Mouse (Mus musculus) yolk sac, embryonic 10.5 days (tissue): ENCODE measurements at regions not wholly inside any gene's neighbourhood (a gene's known extent, or its start where the extent isn't known, plus 50 kb on each side); places are given as distances from the start of the nearest gene placed in this dataset.

Experiments used
- DNase-seq: peaks from one replicate; pipeline ENCODE4 v3.0.0-alpha.2; 2017; ENCODE audit warnings: low spot score

DNA sequence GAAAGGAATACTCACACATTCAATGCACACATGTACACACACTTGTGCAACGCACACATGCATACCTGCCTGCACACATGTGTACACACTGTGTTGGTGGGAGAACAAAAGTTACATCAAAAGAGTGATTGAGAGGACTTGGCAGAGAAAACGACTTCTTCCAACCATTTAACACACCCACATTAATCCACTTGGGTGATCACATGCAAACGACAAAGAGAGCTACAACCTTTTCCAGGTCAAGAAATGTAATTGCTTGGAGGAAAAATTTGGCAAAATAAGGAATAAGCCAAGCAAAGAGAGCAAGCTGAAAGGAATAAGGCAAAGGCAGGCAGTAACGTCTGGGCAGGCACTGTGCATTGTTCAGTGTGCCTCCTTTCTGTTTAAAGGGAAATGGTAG is 67.3 kb downstream of the C1d start:
- DNase-seq = no peak

DNA sequence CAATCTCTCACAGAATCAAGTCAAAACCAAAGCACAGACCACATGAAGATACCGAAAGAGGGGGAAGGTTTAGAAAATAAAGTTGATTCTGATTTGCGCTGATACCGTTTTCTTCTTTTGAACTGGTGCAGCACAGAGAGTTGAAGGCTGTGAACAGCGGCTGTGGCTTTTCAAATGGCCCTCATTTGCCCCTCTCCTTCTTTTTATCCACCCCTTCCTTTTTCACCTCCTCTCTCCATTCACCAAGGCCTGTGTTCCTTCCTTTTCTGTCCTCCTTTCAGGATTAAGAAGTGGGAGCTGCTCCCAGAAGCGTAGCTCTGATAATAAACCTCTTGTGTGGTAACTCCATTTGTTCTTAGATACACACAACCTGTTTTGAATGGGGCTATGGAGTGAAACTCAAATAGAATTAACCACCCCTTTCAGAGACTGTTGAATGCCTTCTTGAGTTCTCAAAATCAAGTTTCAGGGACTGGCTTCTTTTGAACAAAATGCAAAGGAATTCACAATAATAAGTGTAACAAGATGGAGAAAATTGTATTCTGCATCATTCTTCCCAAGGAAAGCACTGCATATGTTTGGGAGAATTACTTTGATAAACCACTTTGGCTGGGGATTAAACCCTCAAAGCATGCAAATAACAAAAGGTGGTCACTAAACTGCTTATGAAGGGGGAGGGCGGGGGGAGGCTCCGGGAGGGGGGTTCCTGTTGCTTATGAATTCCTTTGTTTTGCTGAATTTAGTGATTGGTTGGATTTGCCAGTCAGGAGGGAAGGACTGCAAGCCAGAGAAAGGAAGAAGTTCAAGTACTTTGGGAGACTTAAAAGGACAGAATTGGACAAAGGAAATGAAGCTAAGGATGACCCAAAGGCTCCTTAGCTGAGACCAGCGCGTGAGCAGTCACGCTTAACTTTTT is 68.6 kb downstream of the C1d start:
- DNase-seq = no peak

DNA sequence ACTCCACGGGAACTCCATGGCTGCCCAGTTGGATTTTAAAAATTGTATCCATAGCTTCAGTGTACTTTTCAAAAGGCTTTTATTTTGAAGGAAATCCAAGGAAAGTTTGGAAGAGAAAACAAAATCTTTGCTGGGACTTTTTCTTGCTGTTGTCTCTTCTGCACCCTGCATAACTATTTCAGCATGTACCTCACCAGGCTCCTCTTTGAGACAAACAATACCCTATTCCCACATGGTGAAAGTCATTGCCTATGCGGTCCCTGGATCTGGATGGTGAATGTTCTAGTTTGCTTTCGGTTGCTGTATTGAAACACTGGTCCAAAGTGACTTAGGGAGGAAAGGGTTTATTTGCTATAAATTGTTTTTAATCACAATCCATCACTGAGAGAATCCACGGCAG is 69.3 kb downstream of the C1d start:
- DNase-seq = no peak

DNA sequence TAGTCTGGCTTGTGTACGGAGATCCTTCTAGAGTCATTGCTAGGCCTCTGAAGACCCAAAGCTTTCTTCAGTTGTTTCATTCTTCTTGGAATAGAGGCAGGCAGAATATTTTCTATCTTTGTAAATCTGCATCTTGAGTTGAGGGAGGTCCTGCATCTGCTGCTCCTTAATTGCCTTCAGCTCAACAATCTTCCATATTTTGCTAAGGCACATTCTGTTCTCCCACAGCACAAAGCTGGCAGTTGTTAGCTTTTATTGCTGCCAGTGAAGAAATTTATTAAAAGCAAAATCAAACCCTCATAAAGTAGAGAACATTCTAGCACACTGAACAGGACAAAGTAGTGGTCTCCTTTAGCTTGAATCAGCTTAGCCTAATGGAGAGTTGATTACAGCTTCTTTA is 94.1 kb downstream of the C1d start:
- no peak for DNase-seq

DNA sequence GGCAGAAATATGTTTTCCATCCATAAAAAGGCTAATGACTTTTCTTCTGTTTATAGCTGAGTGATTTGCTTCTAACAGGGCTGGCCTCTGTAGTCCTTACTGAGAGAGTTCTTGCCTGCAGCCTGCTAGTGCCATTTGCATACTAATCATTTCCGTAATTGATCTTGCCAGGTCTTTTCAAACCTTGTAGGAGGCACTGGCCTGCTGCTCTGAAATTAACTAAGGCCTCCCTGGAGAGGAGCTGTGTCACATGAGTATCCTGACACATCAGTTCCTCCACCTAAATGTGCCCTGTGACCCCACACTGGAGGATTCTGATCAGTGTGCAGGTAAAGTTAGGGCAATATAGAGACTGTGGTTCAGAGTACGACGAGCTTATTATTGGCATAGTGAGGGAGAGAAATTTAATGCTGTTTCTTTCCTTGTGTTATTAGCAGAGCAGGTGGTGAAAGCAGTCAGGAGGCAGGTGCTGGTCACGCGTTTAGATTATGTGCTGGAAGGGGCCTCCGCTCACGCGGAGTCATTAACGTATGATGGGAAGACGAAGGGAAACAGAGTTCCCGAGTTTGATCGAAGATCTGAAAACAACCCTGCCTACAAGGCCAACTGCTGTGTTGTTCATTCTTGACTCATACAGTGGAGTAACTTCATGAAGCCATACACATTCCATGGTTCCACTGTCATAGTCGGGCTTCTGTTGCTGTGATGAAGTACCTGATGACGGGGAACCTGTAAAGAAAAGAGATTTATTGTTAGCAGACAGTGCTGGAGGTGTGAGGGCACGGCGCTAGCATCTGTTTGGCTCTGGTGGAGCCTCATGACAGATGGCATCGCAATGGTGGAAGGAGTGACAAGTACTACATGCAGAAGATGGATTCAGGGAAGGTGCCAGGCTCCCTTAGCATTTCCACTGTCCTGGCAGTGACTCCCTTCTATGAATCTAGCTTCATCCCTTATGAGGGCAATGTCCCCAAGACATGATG is 95.1 kb downstream of the C1d start:
- no peak for DNase-seq

DNA sequence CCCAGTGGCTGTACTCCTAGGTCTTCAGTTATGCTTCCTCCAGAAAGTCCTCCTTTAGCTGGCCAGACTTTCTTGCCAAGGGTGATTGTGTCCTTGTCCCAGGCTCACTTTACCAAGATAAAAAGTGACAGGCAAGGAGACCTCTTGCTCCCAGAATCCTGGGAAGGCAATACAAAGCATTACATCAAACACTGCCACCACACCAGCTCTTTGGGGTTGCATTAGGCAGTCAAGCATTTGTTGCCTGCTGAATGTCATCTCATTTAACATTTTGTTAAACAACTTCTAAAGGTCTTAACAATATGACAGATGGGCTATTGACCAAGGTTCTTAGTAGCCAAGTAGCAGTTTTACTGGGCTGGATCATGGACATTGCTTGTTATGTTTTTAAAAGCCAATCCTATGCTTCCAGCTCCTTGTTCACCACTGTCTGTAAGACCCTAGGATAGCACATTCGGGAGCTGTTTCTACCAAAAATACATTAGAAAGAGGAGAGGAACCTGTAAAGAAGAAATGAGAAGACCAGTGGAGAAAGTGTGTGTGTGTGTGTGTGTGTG is 102.4 kb downstream of the C1d start:
- no peak for DNase-seq

DNA sequence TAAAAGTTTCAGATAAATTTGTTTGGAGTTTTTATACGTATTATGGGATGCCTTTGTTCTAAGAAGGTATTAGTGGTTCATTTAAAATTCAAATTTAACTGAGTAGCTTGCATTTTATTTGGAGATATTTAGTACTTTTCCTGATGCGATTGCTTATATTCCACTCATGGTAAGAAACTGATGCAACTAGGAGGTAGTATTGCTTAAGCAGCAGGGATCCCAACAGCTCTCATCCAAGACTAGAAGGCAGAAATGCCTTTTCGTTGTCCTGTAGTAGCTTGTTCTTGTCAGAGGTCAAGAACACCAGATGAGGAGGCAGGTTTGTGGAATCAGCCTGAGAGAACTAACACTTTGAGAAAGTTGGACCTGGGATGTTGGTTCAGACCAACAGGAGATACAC is 120.5 kb downstream of the C1d start:
- DNase-seq = no peak

DNA sequence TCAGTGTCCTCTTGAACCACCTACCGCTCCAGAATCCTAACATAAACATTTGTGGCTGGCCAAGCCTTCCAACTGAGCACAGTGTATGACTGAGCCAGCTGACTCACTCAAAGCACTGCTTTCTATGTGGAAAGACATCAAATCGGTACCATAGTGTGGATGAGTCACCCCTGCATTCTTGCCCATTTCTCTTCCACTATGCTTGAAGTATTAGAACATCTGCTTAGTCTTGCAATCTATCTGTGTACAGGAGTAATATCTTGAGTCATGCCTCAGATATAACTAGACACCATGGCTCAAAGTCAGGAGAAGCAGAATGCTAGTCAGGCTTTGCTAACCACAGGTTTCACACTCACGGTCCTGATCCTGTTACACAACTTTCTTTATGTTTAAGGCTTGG is 129.4 kb downstream of the C1d start:
- DNase-seq = no peak

DNA sequence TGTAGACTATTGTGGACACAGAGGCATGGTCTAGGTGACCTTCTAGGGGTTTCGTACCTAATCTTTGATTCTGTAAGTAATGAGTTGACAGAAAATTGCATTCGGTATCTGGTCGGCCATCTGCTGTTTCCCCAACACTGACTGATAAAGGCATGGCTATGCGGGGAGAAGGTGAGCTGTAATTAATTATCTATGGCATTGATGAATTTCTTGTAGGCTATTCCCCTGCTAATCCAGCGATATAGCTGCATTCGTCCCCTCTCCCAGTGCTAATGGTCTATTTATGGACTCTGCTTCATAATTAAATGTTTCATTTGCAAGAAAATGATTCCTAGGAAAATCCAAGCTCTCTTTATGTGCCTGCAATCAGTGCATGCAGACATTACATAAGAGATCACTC is 136.5 kb downstream of the C1d start:
- no peak for DNase-seq

DNA sequence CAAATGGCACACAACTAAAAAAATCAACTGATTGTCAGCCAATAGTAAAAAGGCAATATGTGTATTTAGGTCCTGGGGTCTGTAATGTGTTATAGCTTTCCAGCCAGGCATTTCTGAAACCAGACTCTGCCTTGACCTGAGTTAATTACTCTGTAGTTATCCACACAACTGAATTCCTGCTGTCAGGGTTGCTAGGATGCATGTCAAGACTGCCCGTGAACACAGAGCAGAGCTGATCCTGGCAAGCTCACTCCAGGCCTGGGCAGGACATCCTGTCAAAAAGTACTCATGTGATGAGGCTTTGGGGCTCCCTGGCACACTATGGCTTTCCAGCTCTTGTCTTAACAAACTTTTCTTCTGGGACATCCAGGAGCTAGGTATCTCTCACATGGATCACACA is 157.2 kb downstream of the C1d start:
- DNase-seq = peak; percentile 9

DNA sequence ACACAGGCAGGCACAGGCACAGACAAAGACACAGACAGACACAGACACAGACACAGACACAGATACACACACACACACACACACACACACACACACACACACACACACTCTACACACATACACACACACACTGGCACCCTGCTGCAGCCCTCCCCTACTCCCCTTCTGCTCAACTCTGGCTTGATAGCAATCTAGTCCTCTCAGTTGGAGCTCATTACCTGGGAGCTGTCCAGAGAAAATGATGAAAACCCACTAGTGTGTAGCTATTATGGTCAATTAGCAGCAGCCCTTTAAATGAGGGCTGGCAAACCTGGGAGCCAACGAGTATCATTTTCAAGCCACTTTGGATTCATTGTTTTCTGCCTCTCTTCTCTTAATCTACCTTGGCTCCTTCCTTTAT is 157.8 kb downstream of the C1d start:
- DNase-seq = no peak

DNA sequence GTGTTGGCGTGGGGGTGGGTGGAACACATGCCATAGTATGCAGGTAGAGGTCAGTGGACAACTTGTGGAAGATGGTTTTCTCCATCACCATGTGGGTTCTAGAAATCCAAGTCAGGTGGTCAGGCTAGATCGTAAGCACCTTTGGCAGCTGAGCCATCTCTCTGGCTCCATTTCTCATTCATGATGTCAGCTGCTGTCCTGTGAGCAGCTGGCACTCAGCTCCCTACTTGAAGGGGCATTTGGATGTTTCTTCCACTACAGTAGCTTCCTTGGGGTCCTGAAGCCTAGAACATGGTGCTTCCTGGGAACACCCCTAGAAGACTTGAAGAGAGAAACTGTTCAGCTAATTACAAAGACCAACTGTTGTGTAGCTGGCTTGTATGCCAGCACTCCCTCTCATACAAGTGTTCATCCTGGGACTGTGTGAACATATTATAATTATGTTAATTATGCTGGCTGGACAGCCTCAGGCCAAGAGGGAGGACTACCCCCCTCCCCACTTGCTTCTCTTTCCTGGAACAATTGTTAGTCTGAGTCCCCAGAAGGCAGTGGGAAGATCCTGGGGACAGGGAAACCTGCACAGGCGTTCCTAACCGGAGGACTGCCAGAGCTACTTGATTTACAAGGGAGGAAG is 160.4 kb downstream of the C1d start:
- no peak for DNase-seq

DNA sequence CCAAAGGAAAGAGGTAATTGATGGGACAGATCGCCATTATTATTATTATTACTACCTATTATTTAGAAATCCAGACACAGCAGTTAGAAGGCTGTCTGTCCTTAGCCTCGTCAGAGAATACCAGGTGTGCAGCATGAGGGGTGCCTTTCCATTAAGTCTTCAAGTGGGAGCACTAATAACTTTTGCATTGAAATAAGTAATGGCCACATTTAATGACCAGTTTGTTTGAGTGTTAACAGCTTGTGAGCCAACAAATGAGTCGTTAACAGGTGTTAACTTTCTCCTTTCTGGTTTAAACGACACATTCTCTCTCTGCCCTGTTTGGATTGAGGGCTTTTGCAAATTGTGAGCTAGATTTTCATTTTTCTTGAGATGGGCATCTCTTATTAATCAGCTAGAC is 184.8 kb downstream of the C1d start:
- DNase-seq = no peak

DNA sequence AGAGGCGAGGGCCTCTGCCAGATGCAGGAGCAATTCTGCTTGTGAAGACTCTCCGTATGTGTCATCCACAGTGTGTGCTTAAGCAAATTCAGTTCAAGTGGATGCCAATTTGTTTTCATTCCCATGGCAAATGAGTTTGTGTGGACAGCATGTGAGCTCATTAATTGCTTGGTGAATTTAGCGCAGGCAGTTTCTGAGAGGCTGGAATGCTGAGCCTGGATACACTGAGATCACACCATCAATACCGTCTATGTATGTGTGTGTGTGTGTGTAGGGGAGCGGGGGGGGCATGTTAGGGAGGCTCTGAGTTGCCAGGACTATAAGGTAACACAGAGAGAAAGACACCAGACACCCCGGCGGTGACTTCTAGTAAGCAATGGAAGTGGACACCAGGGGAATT is 191.9 kb downstream of the C1d start:
- no peak for DNase-seq

DNA sequence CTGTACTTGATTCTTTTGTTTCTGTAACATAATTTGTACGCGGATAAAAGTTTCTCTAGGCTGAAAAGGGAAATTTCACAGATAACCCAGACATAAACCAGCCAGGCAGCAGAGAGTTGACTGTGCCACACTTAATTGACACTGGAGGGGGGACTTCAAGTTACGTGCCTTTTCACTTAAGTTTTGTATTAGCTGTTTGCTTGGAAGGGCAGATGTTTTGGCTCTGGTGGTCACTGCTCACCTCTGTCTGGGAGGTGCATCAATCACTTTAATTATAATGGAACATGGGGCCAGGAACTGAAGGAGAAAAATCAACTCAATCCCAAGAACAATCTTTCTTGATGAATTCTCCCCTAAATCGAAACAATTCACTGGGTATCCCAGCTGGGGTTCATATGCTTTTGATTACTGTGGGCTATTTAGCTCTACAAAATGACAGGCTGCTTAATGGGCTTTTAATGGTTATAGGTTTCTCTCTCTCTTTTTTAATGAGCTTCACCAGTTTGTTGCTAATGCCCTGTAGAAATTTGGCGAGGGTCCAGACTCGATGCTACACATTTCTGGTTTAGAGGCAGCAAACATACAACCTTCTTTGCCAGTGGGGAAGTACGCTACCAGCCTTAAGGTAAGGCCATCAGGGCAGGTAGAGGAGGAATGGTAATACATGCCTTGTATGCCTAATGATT is 193.1 kb downstream of the C1d start:
- no peak for DNase-seq

DNA sequence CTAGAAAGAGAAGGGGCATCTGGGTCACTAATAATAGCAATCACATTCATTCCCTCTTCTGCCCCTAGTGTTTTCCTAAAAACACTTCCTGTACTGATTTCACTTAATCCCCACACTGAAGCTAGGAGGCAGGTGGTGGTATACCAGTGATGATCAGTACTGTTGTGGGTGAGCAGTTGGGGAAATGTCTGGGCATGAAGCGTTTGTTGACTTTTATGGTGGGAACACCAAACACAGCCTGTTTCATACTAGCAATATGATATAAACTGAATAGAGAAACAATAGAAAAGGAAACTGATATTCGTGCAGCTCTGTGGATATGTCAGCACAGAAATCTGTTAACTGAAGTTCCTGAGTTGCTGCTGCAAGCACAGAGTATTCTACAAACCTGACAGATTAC is 194.1 kb downstream of the C1d start:
- DNase-seq = no peak

DNA sequence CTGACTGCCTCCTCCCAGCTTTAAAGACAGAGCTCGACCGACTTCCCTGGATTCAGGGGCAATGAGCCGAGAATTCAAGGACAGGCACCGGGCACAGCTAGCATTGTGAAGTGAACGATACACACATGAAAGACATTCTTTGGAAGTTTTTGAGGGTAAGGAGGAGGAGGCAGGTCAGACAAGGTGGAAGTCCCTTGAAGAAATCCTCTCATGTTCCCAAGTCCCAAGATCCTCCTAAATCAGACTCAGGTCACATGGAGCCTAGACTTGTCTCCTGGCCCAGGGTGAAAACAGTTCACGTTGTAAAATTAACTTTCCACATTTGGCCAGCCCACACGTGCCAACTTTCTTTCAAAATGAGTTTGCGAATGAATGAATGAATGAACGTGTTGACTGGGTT is 196.2 kb downstream of the C1d start:
- no peak for DNase-seq

DNA sequence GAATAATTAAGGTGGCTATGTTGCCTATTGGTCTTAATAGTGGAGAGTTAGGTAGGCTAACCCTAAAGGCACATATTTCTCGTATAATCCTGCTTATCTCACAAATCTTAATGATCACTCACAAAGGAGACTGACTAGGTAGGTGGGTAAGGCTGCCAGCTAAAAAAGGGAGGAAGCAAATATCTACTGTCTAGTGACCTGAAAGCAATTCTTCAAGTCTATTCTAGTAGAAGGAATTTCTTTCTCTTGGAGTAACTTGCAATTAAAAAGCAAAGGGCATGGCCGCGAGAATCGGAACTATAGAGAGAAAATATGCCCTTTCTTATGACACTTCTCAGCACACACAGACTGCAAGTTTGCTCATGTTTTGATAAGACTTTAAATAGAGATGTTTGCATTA is 201.6 kb downstream of the C1d start:
- DNase-seq = no peak

DNA sequence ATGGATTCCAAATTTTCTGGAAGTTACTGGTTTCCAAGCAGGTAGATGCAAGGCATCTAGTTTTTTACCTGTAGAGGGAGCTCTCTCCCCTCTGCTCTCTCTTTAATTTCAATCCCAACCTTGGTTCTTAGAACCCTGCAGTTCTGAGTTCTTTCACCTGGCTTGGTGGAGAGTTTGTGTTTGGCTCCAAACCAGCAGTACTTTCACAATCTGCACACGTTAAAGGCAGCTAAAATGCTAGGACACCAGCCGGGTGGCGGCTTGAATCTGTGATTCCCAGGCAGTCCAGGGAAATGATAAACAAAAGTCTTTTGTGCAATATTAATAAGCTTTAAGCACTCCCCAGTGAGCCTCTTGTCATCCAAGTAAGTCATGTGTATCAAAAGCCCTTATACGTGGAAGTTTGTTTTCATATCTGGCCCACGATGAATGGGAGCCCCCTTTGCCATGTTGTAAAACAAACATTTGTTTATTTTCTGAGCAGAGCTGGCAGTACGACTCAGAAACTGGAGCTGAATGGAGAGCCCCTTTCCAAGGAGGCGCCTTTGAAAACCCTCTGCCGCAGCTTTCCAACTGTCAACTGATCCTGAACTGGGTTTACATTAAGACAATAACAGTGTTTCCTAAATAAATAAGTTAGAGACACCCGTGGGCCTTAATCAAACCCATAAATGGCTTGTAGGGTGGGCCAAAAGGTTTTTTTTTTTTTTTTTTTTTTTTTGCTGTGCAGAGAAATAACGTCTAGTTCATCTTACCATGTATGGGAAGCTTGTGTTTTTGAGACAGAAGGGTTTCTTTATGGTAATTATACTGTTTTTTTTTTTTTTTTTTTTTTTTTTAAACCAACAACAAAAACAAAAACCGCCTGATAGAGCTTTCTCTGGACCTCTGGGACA is 202.9 kb downstream of the C1d start:
- DNase-seq = peak; percentile 13

DNA sequence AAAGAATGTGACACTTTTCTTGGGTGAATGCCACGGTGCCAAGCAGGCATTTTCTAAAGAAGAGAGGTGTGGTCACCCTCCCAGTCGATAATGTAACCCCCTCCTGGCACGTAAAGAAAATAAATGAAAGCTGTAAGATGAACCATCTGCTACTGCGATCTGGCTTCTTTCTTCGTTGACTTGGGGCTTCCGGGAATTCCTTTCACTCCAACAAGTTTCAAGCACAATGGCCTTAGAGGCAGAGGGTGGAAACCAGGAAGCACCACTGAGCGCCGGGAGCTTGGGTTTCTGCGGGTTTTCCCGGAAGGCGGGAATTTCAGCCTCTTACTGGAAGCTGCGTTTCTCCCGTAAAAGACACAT is 203.5 kb downstream of the C1d start:
- peak; percentile 31 for DNase-seq

DNA sequence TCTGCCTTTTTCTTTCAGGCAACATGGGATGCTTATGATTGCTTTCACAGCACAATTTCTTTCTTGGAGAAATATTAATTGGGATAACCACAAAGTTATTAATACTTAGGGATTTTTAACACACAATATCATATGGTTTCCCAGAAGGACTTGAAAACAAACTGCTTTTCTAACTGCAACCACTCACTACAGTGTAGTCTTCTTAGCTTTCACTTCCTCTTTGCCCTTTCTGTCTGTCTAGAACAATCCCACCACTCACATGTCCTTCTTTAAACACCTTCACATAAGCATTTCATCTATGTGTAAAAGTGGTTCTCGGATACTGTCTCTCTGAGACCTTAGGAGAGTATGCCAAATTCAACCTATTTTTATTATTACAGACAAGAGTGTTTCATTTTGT is 204.3 kb downstream of the C1d start:
- DNase-seq = no peak
